Mouse (Mus musculus): ENCODE results near the gene Elavl2. TPM values are rescaled to one million over a fixed set of nuclear protein-coding genes. Genes with fewer than 3 reads are reported as not detected.

The Elavl2 gene
- polyA plus RNA-seq, 1 experiment = not detected

DNA sequence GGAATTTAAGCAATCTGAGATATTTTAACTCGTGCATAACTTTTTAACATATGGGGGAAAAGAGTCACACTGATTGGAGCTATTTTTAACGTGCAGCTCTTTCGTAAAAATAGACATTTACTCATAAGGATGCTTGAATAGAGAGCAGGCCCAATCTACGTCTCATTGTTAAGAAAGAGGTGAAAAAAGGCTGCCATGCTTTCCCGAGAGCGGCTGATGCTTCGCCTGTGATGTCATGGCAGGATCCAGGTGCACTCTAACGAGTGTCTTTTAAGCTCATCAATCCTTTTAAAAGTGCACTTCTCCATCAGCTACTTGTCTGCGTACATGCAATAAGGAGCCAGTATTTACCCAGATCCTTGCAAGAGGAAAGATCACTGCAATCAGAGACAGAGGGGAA is 156.0 kb downstream of the Elavl2 start:
- Histone ChIP-seq H3K4me1 (ENCODE audit: control insufficient read depth, insufficient read depth, insufficient read length) (no peaks in the 10 kb centered on the region), H3K27me3 (ENCODE audit: control insufficient read depth, insufficient read depth, low read length) (no peaks in the 10 kb centered on the region), H3K27ac (ENCODE audit: insufficient read depth, low read length) (no peak overlapping the region), H3K36me3 (ENCODE audit: control insufficient read depth, insufficient read depth, low read length) (no peaks in the 10 kb centered on the region), H3K4me3 (ENCODE audit: extremely low read depth, insufficient read depth, insufficient read length) (no peak overlapping the region)
- no peak for DNase-seq (ENCODE audit: low read depth in 1 of 2, low spot score in 2 of 2)
- TF ChIP-seq CTCF (IDR thresholded peaks at IDR 0.05; ENCODE audit: extremely low read depth, insufficient read depth, insufficient read length, insufficient replicate concordance) = no peak
- TF ChIP-seq POLR2A (IDR thresholded peaks at IDR 0.05; ENCODE audit: low read depth, low read length) = no peak
- WGBS = 78% methylated on average over 9 of the region's 9 CpGs

DNA sequence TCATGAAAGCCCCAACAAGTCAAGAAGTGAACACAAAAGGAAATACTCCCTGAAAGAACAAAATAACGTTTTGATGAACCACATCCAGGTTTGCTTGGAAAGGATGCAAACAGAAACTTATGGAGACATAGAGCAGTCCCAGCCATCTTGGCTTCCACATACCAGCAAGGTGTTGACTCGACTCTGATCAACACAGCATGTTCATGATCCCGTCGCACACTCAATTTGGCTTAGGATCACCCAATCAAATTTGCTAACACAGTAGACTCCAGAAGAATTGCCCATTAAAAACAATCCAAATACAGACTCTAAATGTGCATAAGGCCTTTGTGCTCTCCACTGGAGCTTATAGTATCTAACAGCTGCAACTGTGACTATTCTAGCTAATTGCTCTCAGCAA is 156.7 kb downstream of the Elavl2 start:
- no peaks in the 10 kb centered on the region for H3K36me3 ChIP-seq (ENCODE audit: control insufficient read depth, insufficient read depth, low read length)
- 93% methylated on average over 4 of the region's 4 CpGs for WGBS
- no peaks in the 10 kb centered on the region for H3K27me3 ChIP-seq (ENCODE audit: control insufficient read depth, insufficient read depth, low read length)
- no peaks in the 10 kb centered on the region for H3K4me1 ChIP-seq (ENCODE audit: control insufficient read depth, insufficient read depth, insufficient read length)
- H3K4me3 ChIP-seq (ENCODE audit: extremely low read depth, insufficient read depth, insufficient read length) = no peak overlapping the region
- no peak for DNase-seq (ENCODE audit: low read depth in 1 of 2, low spot score in 2 of 2)
- TF ChIP-seq POLR2A (IDR thresholded peaks at IDR 0.05; ENCODE audit: low read depth, low read length) (no peak), CTCF (IDR thresholded peaks at IDR 0.05; ENCODE audit: extremely low read depth, insufficient read depth, insufficient read length, insufficient replicate concordance) (no peak)
- H3K27ac ChIP-seq (ENCODE audit: insufficient read depth, low read length) = no peak overlapping the region

- H3K27ac ChIP-seq (ENCODE audit: insufficient read depth, low read length) = no peak overlapping the region
- WGBS = 81% methylated on average over 6 of the region's 6 CpGs
Observed at GRCm38 (mm10) chr4:91238739-91239485, 161.7 kb downstream of the Elavl2 start.

DNA sequence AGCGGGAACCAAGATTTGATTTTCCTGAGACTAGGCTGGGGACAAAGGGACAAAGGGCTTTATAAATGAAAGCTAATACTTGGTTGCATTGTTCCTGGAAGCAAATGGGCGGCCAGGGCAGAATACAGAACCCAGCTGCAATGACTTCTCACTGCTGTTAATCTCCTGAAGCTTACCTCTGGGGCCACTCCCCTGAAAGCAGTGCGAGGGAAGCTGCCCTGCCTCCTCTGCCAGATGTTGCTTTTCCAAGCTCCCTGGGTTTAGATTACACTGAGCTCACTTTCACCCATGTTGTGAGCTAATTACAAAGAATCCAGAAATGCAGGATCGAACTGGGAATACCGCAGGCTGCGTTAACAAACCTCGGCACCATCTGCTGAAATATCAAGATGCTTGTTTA is 163.6 kb downstream of the Elavl2 start:
- no peak overlapping the region for H3K27ac ChIP-seq (ENCODE audit: insufficient read depth, low read length)
- no peak for DNase-seq (ENCODE audit: low read depth in 1 of 2, low spot score in 2 of 2)
- no peaks in the 10 kb centered on the region for H3K36me3 ChIP-seq (ENCODE audit: control insufficient read depth, insufficient read depth, low read length)
- no peaks in the 10 kb centered on the region for H3K4me1 ChIP-seq (ENCODE audit: control insufficient read depth, insufficient read depth, insufficient read length)
- TF ChIP-seq CTCF (IDR thresholded peaks at IDR 0.05; ENCODE audit: extremely low read depth, insufficient read depth, insufficient read length, insufficient replicate concordance) = no peak
- TF ChIP-seq POLR2A (IDR thresholded peaks at IDR 0.05; ENCODE audit: low read depth, low read length) = no peak
- no peak overlapping the region for H3K4me3 ChIP-seq (ENCODE audit: extremely low read depth, insufficient read depth, insufficient read length)
- no peaks in the 10 kb centered on the region for H3K27me3 ChIP-seq (ENCODE audit: control insufficient read depth, insufficient read depth, low read length)
- 72% methylated on average over 7 of the region's 7 CpGs for WGBS

More at GRCm38 (mm10) chr4:91238739-91239485, 161.7 kb downstream of the Elavl2 start:
- H3K4me3 ChIP-seq (ENCODE audit: extremely low read depth, insufficient read depth, insufficient read length) = no peak overlapping the region
- no peak for DNase-seq (ENCODE audit: low read depth in 1 of 2, low spot score in 2 of 2)
- H3K4me1 ChIP-seq (ENCODE audit: control insufficient read depth, insufficient read depth, insufficient read length) = no peaks in the 10 kb centered on the region
- no peak for TF ChIP-seq POLR2A (IDR thresholded peaks at IDR 0.05; ENCODE audit: low read depth, low read length)
- TF ChIP-seq CTCF (IDR thresholded peaks at IDR 0.05; ENCODE audit: extremely low read depth, insufficient read depth, insufficient read length, insufficient replicate concordance) = no peak
- H3K36me3 ChIP-seq (ENCODE audit: control insufficient read depth, insufficient read depth, low read length) = no peaks in the 10 kb centered on the region
- no peaks in the 10 kb centered on the region for H3K27me3 ChIP-seq (ENCODE audit: control insufficient read depth, insufficient read depth, low read length)

- Histone ChIP-seq H3K4me3 (ENCODE audit: extremely low read depth, insufficient read depth, insufficient read length) (no peak overlapping the region), H3K27me3 (ENCODE audit: control insufficient read depth, insufficient read depth, low read length) (no peaks in the 10 kb centered on the region), H3K4me1 (ENCODE audit: control insufficient read depth, insufficient read depth, insufficient read length) (no peaks in the 10 kb centered on the region), H3K27ac (ENCODE audit: insufficient read depth, low read length) (no peak overlapping the region), H3K36me3 (ENCODE audit: control insufficient read depth, insufficient read depth, low read length) (no peaks in the 10 kb centered on the region)
- TF ChIP-seq POLR2A (IDR thresholded peaks at IDR 0.05; ENCODE audit: low read depth, low read length) = no peak
- TF ChIP-seq CTCF (IDR thresholded peaks at IDR 0.05; ENCODE audit: extremely low read depth, insufficient read depth, insufficient read length, insufficient replicate concordance) = no peak
- DNase-seq (ENCODE audit: low read depth in 1 of 2, low spot score in 2 of 2) = no peak
- WGBS = 77% methylated on average over 6 of the region's 6 CpGs
Observed at GRCm38 (mm10) chr4:91234941-91235340, 165.6 kb downstream of the Elavl2 start.

DNA sequence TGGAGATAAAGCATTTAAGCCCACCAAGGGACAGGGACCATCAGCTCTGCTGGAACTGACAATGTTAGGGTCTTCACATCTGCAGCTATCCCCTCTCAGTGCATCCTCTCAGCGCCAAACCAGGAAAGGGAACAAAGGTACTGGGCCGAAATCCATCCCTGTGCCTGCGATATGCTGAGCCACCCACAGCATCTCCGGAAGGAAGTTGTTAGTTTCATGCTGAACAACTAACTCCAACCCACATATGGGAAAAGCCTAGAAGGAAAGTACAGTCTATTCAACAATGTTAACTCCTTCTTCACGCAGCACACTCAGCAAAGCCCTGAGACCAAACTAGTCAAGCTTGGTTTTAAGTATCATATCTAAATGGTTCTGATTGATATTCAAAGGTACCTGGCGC is 167.0 kb downstream of the Elavl2 start:
- no peak for DNase-seq (ENCODE audit: low read depth in 1 of 2, low spot score in 2 of 2)
- no peaks in the 10 kb centered on the region for H3K4me1 ChIP-seq (ENCODE audit: control insufficient read depth, insufficient read depth, insufficient read length)
- no peaks in the 10 kb centered on the region for H3K36me3 ChIP-seq (ENCODE audit: control insufficient read depth, insufficient read depth, low read length)
- H3K27me3 ChIP-seq (ENCODE audit: control insufficient read depth, insufficient read depth, low read length) = no peaks in the 10 kb centered on the region
- TF ChIP-seq CTCF (IDR thresholded peaks at IDR 0.05; ENCODE audit: extremely low read depth, insufficient read depth, insufficient read length, insufficient replicate concordance) (no peak), POLR2A (IDR thresholded peaks at IDR 0.05; ENCODE audit: low read depth, low read length) (no peak)
- no peak overlapping the region for H3K4me3 ChIP-seq (ENCODE audit: extremely low read depth, insufficient read depth, insufficient read length)
- WGBS = 83% methylated on average over 6 of the region's 6 CpGs
- no peak overlapping the region for H3K27ac ChIP-seq (ENCODE audit: insufficient read depth, low read length)

DNA sequence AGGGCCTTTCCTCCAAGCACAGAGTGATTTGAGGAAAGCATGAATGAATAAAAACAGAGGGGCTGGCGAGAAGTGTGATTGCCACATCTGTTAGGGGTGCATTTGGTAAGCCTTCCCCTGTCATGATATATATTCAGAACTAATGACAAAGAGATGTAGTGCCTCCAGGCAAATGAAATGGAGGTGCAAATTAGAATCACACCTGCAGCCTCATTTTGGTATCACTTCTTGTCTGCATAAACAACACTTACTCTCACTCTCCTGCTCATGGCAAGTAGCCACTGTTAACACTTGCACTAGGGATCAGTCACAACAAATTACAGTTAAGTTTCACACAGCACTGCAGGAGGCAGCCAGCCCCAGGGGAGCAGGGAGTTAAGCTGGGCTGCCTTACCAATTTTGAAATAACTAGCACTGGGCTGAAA is 170.1 kb downstream of the Elavl2 start:
- Histone ChIP-seq H3K4me1 (ENCODE audit: control insufficient read depth, insufficient read depth, insufficient read length) (no peaks in the 10 kb centered on the region), H3K27me3 (ENCODE audit: control insufficient read depth, insufficient read depth, low read length) (no peaks in the 10 kb centered on the region), H3K36me3 (ENCODE audit: control insufficient read depth, insufficient read depth, low read length) (no peaks in the 10 kb centered on the region), H3K27ac (ENCODE audit: insufficient read depth, low read length) (no peak overlapping the region), H3K4me3 (ENCODE audit: extremely low read depth, insufficient read depth, insufficient read length) (no peak overlapping the region)
- no peak for TF ChIP-seq POLR2A (IDR thresholded peaks at IDR 0.05; ENCODE audit: low read depth, low read length)
- no peak for TF ChIP-seq CTCF (IDR thresholded peaks at IDR 0.05; ENCODE audit: extremely low read depth, insufficient read depth, insufficient read length, insufficient replicate concordance)
- 78% methylated on average over 1 of the region's 1 CpGs for WGBS
- DNase-seq (ENCODE audit: low read depth in 1 of 2, low spot score in 2 of 2) = no peak

Data from spleen, adult 2 months (tissue).